Mouse (Mus musculus) liver, embryonic 11.5 days (tissue): Measurements from ENCODE around the gene Cd300c2. TPM values are rescaled to one million over a fixed set of nuclear protein-coding genes. Genes with fewer than 3 reads are reported as not detected.
"Not testable (repeated sequence)": the region's sequence is repeated elsewhere in the genome, so short reads cannot be mapped to it uniquely, and the experiment has no call there.

Experiments used
- ATAC-seq: fragments of 200-750 bp; cut with Nextera tagmentation; replicated peaks from 2 replicates; pipeline ENCODE4 v1.8.0; 2017; ENCODE audit warnings: moderate number of reproducible peaks, mild to moderate bottlenecking, moderate TSS enrichment, moderate library complexity; ENCODE audit not compliant: low FRiP score
- DNase-seq: peaks from one replicate; pipeline ENCODE4 v3.0.0-alpha.2; 2017; ENCODE audit warnings: low spot score
- H3K27ac ChIP-seq: fragments of 300-500 bp; sonication (generic); 2 replicates; pipeline ENCODE4 v1.5.1; 2014; ENCODE audit warnings: mild to moderate bottlenecking, low read depth, low read length, control low read depth
- H3K27me3 ChIP-seq: fragments of 300-500 bp; sonication (generic); replicated peaks from 2 replicates; pipeline ENCODE4 v1.6.1; 2014; ENCODE audit warnings: low read length, mixed read lengths; ENCODE audit not compliant: control insufficient read depth, insufficient read depth
- H3K36me3 ChIP-seq: fragments of 300-500 bp; sonication (generic); 2 replicates; pipeline ENCODE4 v1.6.1; 2014; ENCODE audit warnings: mild to moderate bottlenecking, low read length, moderate library complexity, mixed read lengths; ENCODE audit not compliant: control insufficient read depth, insufficient read depth
- H3K4me1 ChIP-seq: fragments of 300-500 bp; sonication (generic); replicated peaks from 2 replicates; pipeline ENCODE4 v1.6.1; 2014; ENCODE audit warnings: low read length, mixed read lengths; ENCODE audit not compliant: control insufficient read depth, insufficient read depth
- H3K4me2 ChIP-seq: fragments of 300-500 bp; sonication (generic); 2 replicates; pipeline ENCODE4 v1.6.1; 2014; ENCODE audit warnings: mild to moderate bottlenecking, control low read depth, moderate library complexity
- H3K4me3 ChIP-seq: fragments of 300-500 bp; sonication (generic); 2 replicates; pipeline ENCODE4 v1.5.1; 2014; ENCODE audit warnings: low read depth, low read length, control low read depth
- H3K9ac ChIP-seq: fragments of 300-500 bp; sonication (generic); 2 replicates; pipeline ENCODE4 v1.6.1; 2014; ENCODE audit warnings: low read depth, low read length, control low read depth
- H3K9me3 ChIP-seq: fragments of 300-500 bp; sonication (generic); 2 replicates; pipeline ENCODE4 v1.6.1; 2016; ENCODE audit warnings: low read length, inconsistent platforms, mixed read lengths; ENCODE audit not compliant: control insufficient read depth
- WGBS: fragments of 180-500 bp; shearing (Covaris S2); extraction: QIAGEN DNeasy Blood & Tissue Kit; methylation state at CpG from one replicate; pipeline ENCODE4 v1.1.7; 2014; 5-methylcytosine and 5-hydroxymethylcytosine counted together
- polyA plus RNA-seq: library from polyadenylated mRNA; unstranded; fragments of >200 nt; fragmentation: Nextera tagmentation; extraction: Ambion mirVana; gene quantifications from 2 replicates; pipeline ENCODE4 v1.2.1, GENCODE M21; 2014

Gene Cd300c2
- polyA plus RNA-seq: 3.7 and 4.4 TPM in 2 replicates

DNA sequence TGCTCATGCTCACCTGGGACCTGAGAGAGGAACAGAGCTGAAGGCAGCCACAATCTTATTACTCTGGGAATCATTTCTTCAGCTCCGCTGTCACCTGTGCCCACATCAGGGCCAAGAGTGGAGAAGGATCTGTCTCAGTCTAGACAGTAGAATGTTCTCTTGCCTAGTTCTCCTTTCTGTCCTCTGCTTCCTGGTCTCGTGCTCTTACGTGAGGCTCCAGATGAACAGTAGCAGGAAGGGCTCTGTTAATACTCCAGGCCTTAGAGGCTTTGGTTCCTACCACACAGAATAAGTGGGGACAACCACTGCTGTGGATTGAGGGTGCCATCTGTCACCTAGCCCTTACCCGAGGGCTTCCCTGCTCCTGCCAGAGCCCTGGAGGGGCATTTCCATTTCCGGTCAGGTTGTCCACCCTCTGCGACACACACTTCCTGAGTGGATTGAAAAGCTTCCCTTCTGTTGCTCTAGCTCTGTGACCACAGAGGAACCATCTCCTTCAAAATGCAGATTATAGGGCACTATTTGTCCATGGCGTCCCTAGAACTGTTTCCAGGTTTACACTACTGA is at the start of gene Cd300c2:
Cd300c2 (minus strand) TSS at position 407 of the 567 bp plus-strand sequence.
- no peak within 1 kb of the TSS for H3K4me2 ChIP-seq
- no peak within 1 kb of the TSS for H3K9ac ChIP-seq
- ATAC-seq: no peak
- no peaks in the 10 kb centered on the region for H3K27me3 ChIP-seq
- no peak within 1 kb of the TSS for H3K4me3 ChIP-seq
- no peaks in the 10 kb centered on the region for H3K4me1 ChIP-seq
- H3K9me3 ChIP-seq: no peaks in the 10 kb centered on the region
- DNase-seq: no peak
- no peak within 1 kb of the TSS for H3K27ac ChIP-seq
- WGBS: 55% methylated on average over 7 of the region's 7 CpGs
- H3K36me3 ChIP-seq: no peaks in the 10 kb centered on the region

DNA sequence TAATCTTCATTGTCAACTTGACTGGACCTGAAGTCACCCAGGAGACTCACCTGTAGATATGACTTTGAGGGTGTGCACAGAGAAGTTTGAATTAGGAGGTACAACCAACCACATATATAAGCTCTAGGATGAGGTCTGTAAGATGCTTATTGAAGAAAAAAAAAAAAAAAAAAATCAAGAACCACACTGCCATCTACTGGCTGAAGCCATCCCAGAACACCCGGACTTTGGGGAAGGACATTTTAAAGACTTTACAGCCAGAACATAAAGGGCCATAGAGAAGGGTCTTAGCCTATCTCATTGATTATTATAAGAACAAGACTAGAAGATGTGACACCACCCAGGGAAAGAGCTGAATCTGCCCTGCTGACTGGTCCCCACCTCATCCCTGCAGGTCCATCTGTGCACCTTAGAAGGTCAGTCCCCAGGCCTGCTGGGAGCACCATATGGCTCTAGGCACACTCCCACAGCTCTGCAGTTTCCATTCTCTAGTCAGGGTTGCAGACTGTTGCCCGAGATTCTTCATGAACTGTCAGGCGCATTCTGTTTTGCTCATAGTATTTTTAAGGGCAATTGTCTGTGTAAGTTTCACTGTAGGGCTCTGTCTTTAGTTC is 47.7 kb upstream of the Cd300c2 start:
- WGBS: 37% methylated on average over 3 of the region's 3 CpGs
- DNase-seq: no peak
- H3K36me3 ChIP-seq: no peaks in the 10 kb centered on the region

DNA sequence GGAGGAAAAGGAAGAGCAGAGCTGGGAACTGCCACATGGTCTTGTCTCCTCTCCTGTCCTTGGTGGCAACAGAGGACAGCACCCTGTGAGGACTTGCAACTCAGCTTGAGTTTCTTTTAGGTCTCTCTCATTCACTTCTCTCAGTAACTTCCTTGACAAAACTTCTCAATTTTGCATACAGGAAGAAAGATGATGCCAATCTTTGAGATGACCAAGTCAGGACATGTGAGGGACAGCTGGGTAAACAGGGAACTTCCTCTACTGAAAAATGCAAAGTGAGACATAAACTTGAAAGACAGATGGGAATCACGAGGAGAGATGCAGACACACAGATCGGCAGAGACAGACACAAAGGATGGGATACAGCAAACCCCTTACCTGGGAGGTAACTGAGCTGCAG is 46.6 kb upstream of the Cd300c2 start, which contains the start of gene Cd300ld3:
Cd300ld3 (minus strand) TSS at position 151 of the 400 bp plus-strand sequence.
- Histone ChIP-seq H3K4me3 (no peak within 1 kb of the TSS), H3K27ac (no peak within 1 kb of the TSS), H3K4me2 (no peak within 1 kb of the TSS), H3K27me3 (no peaks in the 10 kb centered on the region), H3K9ac (no peak within 1 kb of the TSS), H3K4me1 (no peaks in the 10 kb centered on the region), H3K36me3 (no peaks in the 10 kb centered on the region), H3K9me3 (no peaks in the 10 kb centered on the region)
- ATAC-seq: no peak
- no peak for DNase-seq
- WGBS: 49% methylated on average over 2 of the region's 2 CpGs

More for the DNA sequence above, 47.7 kb upstream of the Cd300c2 start:
- no peaks in the 10 kb centered on the region for H3K4me1 ChIP-seq
- no peak overlapping the region for H3K4me2 ChIP-seq
- no peak overlapping the region for H3K9ac ChIP-seq
- no peaks in the 10 kb centered on the region for H3K9me3 ChIP-seq
- H3K27ac ChIP-seq: no peak overlapping the region
- ATAC-seq: no peak
- H3K27me3 ChIP-seq: no peaks in the 10 kb centered on the region
- H3K4me3 ChIP-seq: no peak overlapping the region

- not testable (repeated sequence) for H3K9ac ChIP-seq, H3K27ac ChIP-seq, H3K4me2 ChIP-seq, H3K4me1 ChIP-seq, DNase-seq, H3K36me3 ChIP-seq, H3K4me3 ChIP-seq, H3K9me3 ChIP-seq, H3K27me3 ChIP-seq, ATAC-seq
- WGBS: no CpG with 5 or more reads among the region's 6 CpGs
Measured at GRCm38 (mm10) chr11:115037669-115038068, 36.0 kb upstream of the Cd300c2 start, which contains the start of gene Cd300ld5. Gene Cd300ld5, minus strand, starts transcription at chr11:115037769.

- not testable (repeated sequence) for H3K4me1 ChIP-seq, H3K9me3 ChIP-seq, H3K9ac ChIP-seq, DNase-seq, H3K4me2 ChIP-seq, H3K27me3 ChIP-seq, H3K27ac ChIP-seq, H3K4me3 ChIP-seq, ATAC-seq, H3K36me3 ChIP-seq
- WGBS: no CpG with 5 or more reads among the region's 6 CpGs
Measured at GRCm38 (mm10) chr11:115026912-115027311, 25.2 kb upstream of the Cd300c2 start, which contains the start of gene Cd300ld4. Gene Cd300ld4, minus strand, starts transcription at chr11:115027012.

DNA sequence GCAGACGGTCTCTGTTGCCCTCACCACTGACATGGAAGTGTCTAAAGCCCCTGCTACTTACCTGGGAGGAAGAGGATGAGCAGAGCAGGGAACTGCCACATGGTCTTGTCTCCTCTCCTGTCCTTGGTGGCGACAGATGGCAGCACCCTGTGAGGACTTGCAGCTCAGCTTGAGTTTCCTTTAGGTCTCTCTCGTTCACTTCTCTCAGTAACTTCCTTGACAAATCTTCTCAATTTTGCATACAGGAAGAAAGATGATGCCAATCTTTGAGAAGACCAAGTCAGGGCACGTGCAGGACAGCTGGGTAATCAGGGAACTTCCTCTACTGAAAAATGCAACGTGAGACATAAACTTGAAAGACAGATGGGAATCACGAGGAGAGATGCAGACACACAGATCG is 14.4 kb upstream of the Cd300c2 start, which contains the start of gene Cd300ld2:
Cd300ld2 (minus strand) TSS at position 101 of the 400 bp plus-strand sequence.
- WGBS: no CpG with 5 or more reads among the region's 7 CpGs
- not testable (repeated sequence) for H3K9ac ChIP-seq, DNase-seq, H3K4me2 ChIP-seq, H3K4me1 ChIP-seq, H3K4me3 ChIP-seq, H3K36me3 ChIP-seq, H3K27me3 ChIP-seq, H3K27ac ChIP-seq, H3K9me3 ChIP-seq, ATAC-seq

DNA sequence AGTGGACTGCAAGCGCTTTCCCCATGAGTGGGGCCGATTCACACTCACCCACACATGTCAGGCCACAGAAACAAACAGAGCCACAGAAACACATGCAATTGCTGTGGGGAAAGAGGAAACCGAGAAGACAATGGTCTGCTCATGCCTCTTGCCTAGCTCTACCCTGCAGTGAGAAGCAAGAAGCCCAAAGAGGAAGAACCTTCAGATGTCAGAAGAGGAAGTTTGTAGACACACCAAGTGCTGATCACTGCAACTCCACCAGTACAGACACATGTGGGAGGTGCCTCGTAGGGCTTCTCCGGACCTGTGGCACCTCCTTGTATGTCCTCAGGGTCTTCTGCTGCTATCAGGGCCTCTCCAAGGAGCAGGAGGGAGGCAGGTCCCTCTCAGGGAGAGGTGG is 2.4 kb upstream of the Cd300c2 start:
- Histone ChIP-seq H3K36me3 (no peaks in the 10 kb centered on the region), H3K4me3 (no peak overlapping the region), H3K27ac (no peak overlapping the region), H3K4me2 (no peak overlapping the region), H3K4me1 (no peaks in the 10 kb centered on the region), H3K27me3 (no peaks in the 10 kb centered on the region), H3K9me3 (no peaks in the 10 kb centered on the region), H3K9ac (no peak overlapping the region)
- WGBS: 46% methylated on average over 5 of the region's 5 CpGs
- ATAC-seq (no peak), DNase-seq (no peak)

DNA sequence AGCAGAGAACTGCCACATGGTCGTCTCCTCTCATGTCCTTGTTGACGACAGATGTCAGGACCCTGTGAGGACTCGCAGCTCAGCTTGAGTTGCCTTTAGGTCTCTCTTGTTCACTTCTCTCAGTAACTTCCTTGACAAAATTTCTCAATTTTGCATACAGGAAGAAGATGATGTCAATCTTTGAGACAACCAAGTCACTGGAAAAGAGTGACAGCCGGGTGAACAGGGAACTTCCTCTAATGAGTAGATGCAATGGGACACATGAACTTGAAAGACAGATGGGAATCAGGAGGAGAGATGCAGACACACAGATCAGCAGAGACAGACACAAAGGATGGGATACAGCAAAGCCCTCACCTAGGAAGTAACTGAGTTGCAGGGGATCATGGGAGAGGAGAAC is 11.9 kb downstream of the Cd300c2 start, which contains the start of gene Cd300ld:
Cd300ld (minus strand) TSS at position 130 of the 400 bp plus-strand sequence.
- H3K4me1 ChIP-seq: no peaks in the 10 kb centered on the region
- H3K36me3 ChIP-seq: no peaks in the 10 kb centered on the region
- ATAC-seq: no peak
- no peak within 1 kb of the TSS for H3K27ac ChIP-seq
- H3K4me2 ChIP-seq: no peak within 1 kb of the TSS
- H3K27me3 ChIP-seq: no peaks in the 10 kb centered on the region
- H3K9ac ChIP-seq: no peak within 1 kb of the TSS
- no peak within 1 kb of the TSS for H3K4me3 ChIP-seq
- no peak for DNase-seq
- 46% methylated on average over 4 of the region's 4 CpGs for WGBS
- no peaks in the 10 kb centered on the region for H3K9me3 ChIP-seq

DNA sequence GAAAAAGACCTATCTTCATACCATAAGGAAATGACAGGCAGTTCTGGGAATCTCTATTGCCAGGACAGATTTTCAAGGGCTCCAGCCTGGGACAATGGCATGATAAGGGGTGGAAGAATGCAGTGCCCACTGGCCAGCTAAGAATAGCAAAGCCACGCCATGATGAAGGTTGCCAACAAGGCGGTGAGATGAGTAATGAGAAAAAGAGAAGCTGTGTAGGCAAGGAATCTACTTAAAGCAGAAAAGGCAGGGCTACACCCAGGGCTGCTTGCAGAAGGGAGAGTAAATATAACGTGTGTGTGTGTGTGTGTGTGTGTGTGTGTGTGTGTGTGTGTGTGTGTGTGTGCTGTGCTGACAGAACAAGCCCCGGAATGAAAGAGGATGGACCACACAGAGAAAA is 19.8 kb downstream of the Cd300c2 start:
- 73% methylated on average over 4 of the region's 4 CpGs for WGBS
- H3K36me3 ChIP-seq: no peaks in the 10 kb centered on the region
- no peak for ATAC-seq

More for the DNA sequence above, 19.8 kb downstream of the Cd300c2 start:
- H3K9ac ChIP-seq: no peak overlapping the region
- H3K4me1 ChIP-seq: no peaks in the 10 kb centered on the region
- H3K27me3 ChIP-seq: no peaks in the 10 kb centered on the region
- H3K4me3 ChIP-seq: no peak overlapping the region
- DNase-seq: no peak
- H3K27ac ChIP-seq: no peak overlapping the region
- no peak overlapping the region for H3K4me2 ChIP-seq
- peaks cover 5% of the 10 kb centered on the region; the same call in 1 of the 2 replicates for H3K9me3 ChIP-seq
